Mouse (Mus musculus) liver, postnatal 0 days (tissue): ENCODE measurements around the gene Pcnx2.

Source experiments
- CTCF ChIP-seq: sonication (generic); IDR thresholded peaks from 2 replicates; pipeline ENCODE4 v1.5.1; 2016; ENCODE audit warnings: antibody characterized with exemption, low read depth
- EP300 ChIP-seq: IDR thresholded peaks from 2 replicates; pipeline ENCODE4 v1.6.1; 2016; ENCODE audit warnings: antibody characterized with exemption, low read depth, mild to moderate bottlenecking

GRCm38 (mm10) chr8:125747390-125747789, 150.7 kb downstream of the Pcnx2 start:
- TF ChIP-seq CTCF (no peak), EP300 (no peak)
